Mouse (Mus musculus) stomach, postnatal 0 days (tissue): ENCODE measurements around the gene Gstm2. TPM values are rescaled to one million over a fixed set of nuclear protein-coding genes. Genes with fewer than 3 reads are reported as not detected.
A peak's percentile ranks its signal among the peaks of the same experiment; 100 is the strongest.

Experiments
- ATAC-seq: fragments of 200-750 bp; cut with Nextera tagmentation; 2 replicates; pipeline ENCODE4 v1.8.0; 2017; ENCODE audit not compliant: low FRiP score, low TSS enrichment
- DNase-seq: peaks from one replicate; pipeline ENCODE4 v3.0.0-alpha.2; 2016; ENCODE audit warnings: low spot score
- H3K27ac ChIP-seq: fragments of 300-500 bp; sonication (generic); replicated peaks from 2 replicates; pipeline ENCODE4 v1.5.1; 2014; ENCODE audit warnings: mild to moderate bottlenecking, control low read depth
- H3K27me3 ChIP-seq: fragments of 300-500 bp; sonication (generic); 2 replicates; pipeline ENCODE4 v1.6.1; 2014; ENCODE audit warnings: low read length; ENCODE audit not compliant: control insufficient read depth, insufficient read depth
- H3K36me3 ChIP-seq: fragments of 300-500 bp; sonication (generic); 2 replicates; pipeline ENCODE4 v1.6.1; 2014; ENCODE audit warnings: low read length, mixed read lengths; ENCODE audit not compliant: control insufficient read depth, insufficient read depth
- H3K4me1 ChIP-seq: fragments of 300-500 bp; sonication (generic); replicated peaks from 2 replicates; pipeline ENCODE4 v1.6.1; 2014; ENCODE audit warnings: antibody characterized with exemption; ENCODE audit not compliant: control insufficient read depth, insufficient read depth
- H3K4me2 ChIP-seq: fragments of 300-500 bp; sonication (generic); replicated peaks from 2 replicates; pipeline ENCODE4 v1.6.1; 2014; ENCODE audit warnings: low read depth, mild to moderate bottlenecking, control low read depth, moderate library complexity
- H3K4me3 ChIP-seq: fragments of 300-500 bp; sonication (generic); 2 replicates; pipeline ENCODE4 v1.5.1; 2014; ENCODE audit warnings: low read depth, low read length, control low read depth
- H3K9ac ChIP-seq: fragments of 300-500 bp; sonication (generic); 2 replicates; pipeline ENCODE4 v1.6.1; 2014; ENCODE audit warnings: mild to moderate bottlenecking, low read length, control low read depth, mixed read lengths
- H3K9me3 ChIP-seq: fragments of 300-500 bp; sonication (generic); 2 replicates; pipeline ENCODE4 v1.6.1; 2016; ENCODE audit warnings: low read length; ENCODE audit not compliant: control insufficient read depth
- CTCF ChIP-seq: IDR thresholded peaks from 2 replicates; pipeline ENCODE4 v1.5.1; 2016; ENCODE audit warnings: antibody characterized with exemption, low read depth, mild to moderate bottlenecking, moderate library complexity
- EP300 ChIP-seq: optimal IDR thresholded peaks from 2 replicates; pipeline ENCODE3; 2016; ENCODE audit warnings: antibody characterized with exemption
- WGBS: fragments of 180-500 bp; shearing (Covaris S2); extraction: QIAGEN DNeasy Blood & Tissue Kit; methylation state at CpG from one replicate; pipeline ENCODE4 v1.1.7; 2014; 5-methylcytosine and 5-hydroxymethylcytosine counted together
- polyA plus RNA-seq: library from polyadenylated mRNA; unstranded; fragments of >200 nt; fragmentation: Nextera tagmentation; extraction: Ambion mirVana; gene quantifications from 2 replicates; pipeline ENCODE4 v1.2.1, GENCODE M21; 2015

The Gstm2 gene
- polyA plus RNA-seq, 1 experiment from 2014 or later = 195 TPM

DNA sequence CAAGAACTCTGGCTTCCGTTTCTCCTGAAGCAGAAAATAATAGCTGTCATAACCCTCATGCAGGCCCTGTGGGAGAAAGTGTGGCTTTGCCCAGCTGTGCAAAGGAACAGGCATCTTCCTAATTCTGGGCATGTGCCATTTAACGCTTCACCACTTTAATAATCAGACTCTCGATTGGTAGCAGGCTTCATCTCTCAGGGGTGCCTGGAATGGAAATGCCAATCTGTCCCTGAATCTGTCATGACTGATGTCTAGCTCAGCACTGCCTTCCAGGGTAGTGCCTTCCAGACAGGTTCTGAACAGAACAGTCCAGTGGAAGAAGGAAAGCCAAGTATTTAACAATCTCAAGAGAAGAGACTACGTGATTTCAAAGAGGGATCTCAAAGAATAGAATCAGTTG, 45.0 kb downstream of the Gstm2 start:
- Histone ChIP-seq H3K9ac (no peak overlapping the region), H3K27me3 (no peaks in the 10 kb centered on the region), H3K36me3 (no peaks in the 10 kb centered on the region), H3K4me2 (no peak overlapping the region), H3K4me1 (no peaks in the 10 kb centered on the region), H3K27ac (no peak overlapping the region), H3K4me3 (no peak overlapping the region), H3K9me3 (no peaks in the 10 kb centered on the region)
- TF ChIP-seq CTCF (no peak), EP300 (no peak)
- DNase-seq = no peak
- ATAC-seq = no peak
- 86% methylated on average over 4 of the region's 4 CpGs for WGBS

DNA sequence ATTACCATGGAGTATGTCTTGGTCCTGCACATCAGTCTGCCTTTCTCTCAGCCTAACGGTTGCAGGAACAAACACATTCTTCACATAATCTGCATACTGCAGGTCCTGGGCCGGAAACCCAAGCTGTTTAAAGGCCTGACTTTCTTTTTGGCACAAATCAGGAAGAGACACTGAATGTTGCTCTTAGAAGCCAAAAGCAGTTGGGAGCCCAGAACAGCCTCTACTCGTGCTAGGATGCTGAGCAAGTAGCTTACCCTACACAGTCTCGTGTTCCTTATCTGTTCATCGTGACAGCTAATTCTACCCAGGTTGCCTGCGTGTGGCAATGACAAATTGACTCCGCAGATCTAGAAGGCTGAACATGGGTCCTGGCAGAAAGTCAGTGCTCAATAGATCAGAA, 45.7 kb downstream of the Gstm2 start:
- no peak overlapping the region for H3K27ac ChIP-seq
- no peaks in the 10 kb centered on the region for H3K27me3 ChIP-seq
- H3K4me3 ChIP-seq = no peak overlapping the region
- no peak for TF ChIP-seq CTCF
- no peak for TF ChIP-seq EP300
- no peaks in the 10 kb centered on the region for H3K4me1 ChIP-seq
- no peak for DNase-seq
- WGBS = 62% methylated on average over 7 of the region's 7 CpGs
- H3K9me3 ChIP-seq = no peaks in the 10 kb centered on the region
- no peak overlapping the region for H3K4me2 ChIP-seq
- no peaks in the 10 kb centered on the region for H3K36me3 ChIP-seq
- no peak overlapping the region for H3K9ac ChIP-seq
- no peak for ATAC-seq

DNA sequence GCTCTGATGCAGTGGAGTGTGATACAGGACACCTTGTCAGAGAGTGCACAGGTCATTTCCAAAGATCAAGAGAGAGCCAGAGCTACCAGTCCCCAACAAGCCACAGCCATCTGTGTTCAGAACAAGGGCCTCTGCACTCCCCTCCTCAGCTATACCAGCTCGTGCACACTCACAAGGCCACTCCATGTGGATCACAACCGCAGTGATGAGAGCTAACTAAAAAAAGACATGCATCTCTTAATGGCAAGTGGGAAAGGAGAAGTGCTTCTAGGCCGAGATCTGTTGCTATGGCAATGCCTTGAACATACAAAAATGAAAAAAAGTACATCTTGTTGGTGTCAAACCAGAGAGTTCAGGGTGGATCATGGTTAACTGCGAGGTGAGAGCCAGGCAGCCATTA, 46.4 kb downstream of the Gstm2 start:
- no peak for TF ChIP-seq CTCF
- H3K36me3 ChIP-seq = no peaks in the 10 kb centered on the region
- no peak overlapping the region for H3K4me2 ChIP-seq
- H3K4me3 ChIP-seq = no peak overlapping the region
- H3K27ac ChIP-seq = no peak overlapping the region
- WGBS = 65% methylated on average over 4 of the region's 4 CpGs
- no peaks in the 10 kb centered on the region for H3K9me3 ChIP-seq
- no peaks in the 10 kb centered on the region for H3K4me1 ChIP-seq
- ATAC-seq = no peak
- H3K27me3 ChIP-seq = no peaks in the 10 kb centered on the region
- DNase-seq = no peak
- H3K9ac ChIP-seq = no peak overlapping the region

DNA sequence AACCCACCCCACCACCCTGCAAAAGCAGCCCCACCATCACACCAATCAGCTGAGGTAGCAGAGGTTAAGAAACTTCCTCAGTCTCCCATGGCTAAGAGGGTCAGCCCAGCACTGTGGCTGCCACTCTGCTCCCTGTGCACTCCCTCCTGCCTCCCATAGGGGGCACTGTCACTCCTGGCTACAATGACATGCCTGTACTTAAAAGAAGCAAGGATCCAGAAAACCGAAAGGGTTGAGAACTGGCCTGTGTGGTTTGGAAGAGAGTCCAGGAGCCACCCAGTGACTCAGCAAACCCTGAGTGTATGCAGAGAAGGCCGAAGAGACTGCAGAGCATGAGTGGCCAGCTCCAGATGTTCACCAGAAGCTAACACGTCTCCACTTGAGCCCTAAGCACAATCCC, 46.9 kb downstream of the Gstm2 start:
- WGBS = 40% methylated on average over 3 of the region's 3 CpGs
- H3K4me3 ChIP-seq = no peak overlapping the region
- TF ChIP-seq EP300 = no peak
- TF ChIP-seq CTCF = peak; percentile 93
- H3K9ac ChIP-seq = no peak overlapping the region
- H3K27ac ChIP-seq = no peak overlapping the region
- H3K4me2 ChIP-seq = no peak overlapping the region
- ATAC-seq = peak; percentile 74
- DNase-seq = peak; percentile 74
- no peaks in the 10 kb centered on the region for H3K36me3 ChIP-seq
- no peaks in the 10 kb centered on the region for H3K27me3 ChIP-seq
- no peaks in the 10 kb centered on the region for H3K4me1 ChIP-seq
- no peaks in the 10 kb centered on the region for H3K9me3 ChIP-seq

DNA sequence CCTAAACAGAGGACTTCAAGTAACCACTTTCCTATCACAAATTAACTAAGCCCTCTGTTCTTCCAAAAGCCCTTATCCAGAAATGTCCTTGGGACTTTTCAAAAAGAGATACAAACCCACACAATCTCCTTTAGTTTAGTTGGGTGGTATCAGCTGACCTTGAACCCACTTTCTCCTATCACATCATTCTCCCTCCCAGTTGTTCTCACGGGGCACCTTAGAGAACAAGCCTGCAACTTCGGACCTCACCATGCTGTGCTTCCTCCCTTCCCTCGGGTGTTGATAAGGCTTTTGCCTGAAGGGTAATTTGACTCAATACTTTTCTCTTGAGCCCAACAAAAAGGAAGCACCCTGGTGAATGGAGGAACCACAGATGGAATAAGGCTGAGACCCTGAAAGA, 50.4 kb downstream of the Gstm2 start:
- ATAC-seq (no peak), DNase-seq (no peak)
- H3K27ac ChIP-seq = no peak overlapping the region
- no peak overlapping the region for H3K4me2 ChIP-seq
- no peaks in the 10 kb centered on the region for H3K4me1 ChIP-seq
- no peaks in the 10 kb centered on the region for H3K27me3 ChIP-seq
- 51% methylated on average over 3 of the region's 3 CpGs for WGBS
- H3K9me3 ChIP-seq = no peaks in the 10 kb centered on the region
- TF ChIP-seq EP300 = no peak
- no peak for TF ChIP-seq CTCF
- no peak overlapping the region for H3K9ac ChIP-seq
- no peaks in the 10 kb centered on the region for H3K36me3 ChIP-seq
- no peak overlapping the region for H3K4me3 ChIP-seq

DNA sequence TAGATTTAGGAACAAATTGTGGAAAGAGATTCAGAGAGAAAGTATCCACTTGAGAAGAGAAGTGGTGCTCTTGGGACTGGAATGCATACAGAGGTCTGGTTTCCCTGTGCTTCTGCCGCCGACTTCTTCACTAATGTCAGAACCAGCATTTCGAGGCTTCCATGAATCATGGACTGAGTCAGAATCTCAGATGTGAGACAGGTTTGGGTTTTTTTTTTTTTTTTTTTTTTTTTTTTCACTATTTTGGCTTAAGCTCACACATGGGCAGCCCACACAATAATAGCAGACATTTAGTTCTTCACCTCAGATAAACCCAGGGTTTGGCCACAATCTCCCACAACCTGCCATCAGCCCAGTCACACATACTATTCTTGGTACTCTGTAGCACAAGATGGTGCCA, 51.0 kb downstream of the Gstm2 start:
- no peak for ATAC-seq
- WGBS = 75% methylated on average over 3 of the region's 3 CpGs
- Histone ChIP-seq H3K27me3 (no peaks in the 10 kb centered on the region), H3K36me3 (no peaks in the 10 kb centered on the region), H3K9ac (no peak overlapping the region), H3K9me3 (no peaks in the 10 kb centered on the region), H3K4me1 (no peaks in the 10 kb centered on the region), H3K4me2 (no peak overlapping the region), H3K4me3 (no peak overlapping the region), H3K27ac (no peak overlapping the region)
- TF ChIP-seq EP300 (no peak), CTCF (no peak)
- DNase-seq = no peak
